Mouse (Mus musculus): Measurements from ENCODE around the gene Slc25a26. TPM values are rescaled to one million over a fixed set of nuclear protein-coding genes. Genes with fewer than 3 reads are reported as not detected.

Gene Slc25a26
- polyA plus RNA-seq, 1 experiment from 2014 or later: 7.3 TPM

DNA sequence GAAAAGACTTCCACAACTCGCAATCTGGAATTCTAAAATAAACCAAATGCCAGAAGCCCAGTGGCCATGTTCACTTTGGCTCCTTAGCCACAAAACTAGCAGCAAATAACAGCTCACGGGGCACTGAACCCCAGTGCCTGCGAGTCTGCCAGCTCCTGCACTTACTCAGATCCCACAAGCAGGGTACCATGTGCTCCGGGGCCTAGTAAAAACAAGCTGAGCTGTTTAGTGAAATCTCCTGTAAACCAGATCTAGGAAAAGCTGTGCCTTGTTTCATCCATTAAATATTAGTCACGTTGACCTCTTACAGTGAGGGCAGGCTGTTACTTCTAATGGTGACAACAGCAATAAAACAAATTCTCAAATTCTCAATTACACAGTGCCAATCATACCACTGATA lies 118.5 kb downstream of the Slc25a26 start:
- no peaks in the 10 kb centered on the region for H3K9me3 ChIP-seq (ENCODE audit: control insufficient read depth, low read length)
- H3K27ac ChIP-seq (ENCODE audit: low read depth): no peak overlapping the region
- no peak overlapping the region for H3K4me3 ChIP-seq (ENCODE audit: low read depth, low read length)
- H3K4me2 ChIP-seq (ENCODE audit: low read length): no peak overlapping the region
- WGBS: 77% methylated on average over 5 of the region's 5 CpGs
- no peak overlapping the region for H3K9ac ChIP-seq (ENCODE audit: low read length)
- ATAC-seq (replicated peaks; ENCODE audit: low FRiP score, low TSS enrichment, low read depth) (no peak), DNase-seq (ENCODE audit: low spot score) (no peak)
- H3K36me3 ChIP-seq (ENCODE audit: control insufficient read depth, insufficient read depth, low read length): peaks cover 94% of the 10 kb centered on the region
- H3K27me3 ChIP-seq (replicated peaks; ENCODE audit: control insufficient read depth, insufficient read depth, low read length): no peaks in the 10 kb centered on the region
- H3K4me1 ChIP-seq (replicated peaks; ENCODE audit: control insufficient read depth, insufficient read depth, low read length): no peaks in the 10 kb centered on the region

GRCm38 (mm10) chr6:94620287-94620686 lies 120.2 kb downstream of the Slc25a26 start:
- DNase-seq (ENCODE audit: low spot score) (no peak), ATAC-seq (replicated peaks; ENCODE audit: low FRiP score, low TSS enrichment, low read depth) (no peak)
- Histone ChIP-seq H3K4me2 (ENCODE audit: low read length) (no peak overlapping the region), H3K27me3 (replicated peaks; ENCODE audit: control insufficient read depth, insufficient read depth, low read length) (no peaks in the 10 kb centered on the region), H3K4me1 (replicated peaks; ENCODE audit: control insufficient read depth, insufficient read depth, low read length) (no peaks in the 10 kb centered on the region), H3K9ac (ENCODE audit: low read length) (no peak overlapping the region), H3K27ac (ENCODE audit: low read depth) (no peak overlapping the region), H3K4me3 (ENCODE audit: low read depth, low read length) (no peak overlapping the region), H3K9me3 (ENCODE audit: control insufficient read depth, low read length) (no peaks in the 10 kb centered on the region), H3K36me3 (ENCODE audit: control insufficient read depth, insufficient read depth, low read length) (peaks cover 92% of the 10 kb centered on the region)
- 84% methylated on average over 6 of the region's 6 CpGs for WGBS

DNA sequence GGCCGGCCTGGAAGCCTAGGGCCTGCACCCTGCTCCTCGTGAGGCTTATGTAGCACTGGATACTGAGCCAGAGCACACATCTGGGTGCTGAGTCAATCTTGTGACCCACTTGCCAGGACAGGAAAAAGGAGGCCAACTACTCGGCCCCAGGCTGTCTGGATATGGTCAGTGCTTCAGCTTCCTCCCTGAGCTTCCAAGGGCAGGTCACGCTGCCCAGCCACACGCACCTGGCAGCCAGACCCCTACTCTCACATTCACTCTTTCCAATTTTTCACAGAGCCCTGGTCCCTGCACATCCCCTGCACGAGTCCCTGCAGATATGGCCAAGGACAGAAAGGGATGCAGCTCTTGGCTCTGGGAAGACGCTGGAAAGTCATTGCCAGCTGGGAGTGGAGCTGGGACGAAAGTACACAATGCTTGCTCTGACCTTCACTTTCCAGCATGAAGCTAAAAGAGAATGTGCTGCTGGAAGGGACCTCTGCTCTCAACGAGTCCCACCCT lies 120.7 kb downstream of the Slc25a26 start:
- no peak overlapping the region for H3K4me2 ChIP-seq (ENCODE audit: low read length)
- H3K4me1 ChIP-seq (replicated peaks; ENCODE audit: control insufficient read depth, insufficient read depth, low read length): no peaks in the 10 kb centered on the region
- H3K9me3 ChIP-seq (ENCODE audit: control insufficient read depth, low read length): no peaks in the 10 kb centered on the region
- H3K27me3 ChIP-seq (replicated peaks; ENCODE audit: control insufficient read depth, insufficient read depth, low read length): no peaks in the 10 kb centered on the region
- no peak overlapping the region for H3K27ac ChIP-seq (ENCODE audit: low read depth)
- no peak overlapping the region for H3K4me3 ChIP-seq (ENCODE audit: low read depth, low read length)
- WGBS: 80% methylated on average over 9 of the region's 9 CpGs
- no peak for ATAC-seq (replicated peaks; ENCODE audit: low FRiP score, low TSS enrichment, low read depth)
- DNase-seq (ENCODE audit: low spot score): no peak
- H3K9ac ChIP-seq (ENCODE audit: low read length): no peak overlapping the region
- peaks cover 92% of the 10 kb centered on the region for H3K36me3 ChIP-seq (ENCODE audit: control insufficient read depth, insufficient read depth, low read length)

DNA sequence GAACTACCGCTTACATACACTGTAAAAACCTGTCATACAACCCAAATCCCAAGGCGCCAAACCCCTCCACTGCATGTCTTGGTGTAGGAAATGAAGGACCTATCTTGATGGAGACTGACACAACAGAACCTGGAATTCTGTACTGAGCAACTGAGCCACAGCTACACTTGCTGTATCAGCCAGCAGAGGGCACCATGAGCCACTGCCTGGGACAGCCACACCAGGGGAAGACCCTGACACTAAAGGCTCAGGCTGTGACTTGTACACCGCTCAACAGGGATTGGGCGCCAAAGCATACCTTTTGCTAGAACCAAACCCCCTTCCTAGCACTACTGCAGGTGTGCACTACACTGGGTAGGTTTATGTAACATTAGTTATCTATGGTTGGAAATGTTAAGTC lies 122.9 kb downstream of the Slc25a26 start:
- WGBS: 86% methylated on average over 4 of the region's 4 CpGs

DNA sequence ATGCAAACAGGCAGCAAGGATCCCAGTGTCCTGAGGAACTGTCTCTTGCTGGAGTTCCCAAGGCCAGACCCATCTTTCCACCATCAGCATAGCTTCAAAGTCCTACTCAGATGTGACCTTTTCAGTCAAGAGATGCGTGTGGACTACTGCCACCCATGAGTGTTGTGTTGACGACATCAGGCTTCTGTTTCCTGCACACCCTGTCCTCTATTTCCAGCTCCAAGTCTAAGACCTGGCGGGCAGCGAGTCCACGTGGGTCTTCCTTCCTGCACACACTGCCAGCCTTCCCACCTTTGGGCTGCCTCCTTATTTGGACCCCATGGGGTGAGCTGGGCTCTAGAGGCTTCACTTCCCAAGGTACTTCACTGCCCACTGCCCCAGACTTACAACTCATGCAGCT lies 124.4 kb downstream of the Slc25a26 start:
- 87% methylated on average over 5 of the region's 5 CpGs for WGBS
- Histone ChIP-seq H3K9me3 (ENCODE audit: control insufficient read depth, low read length) (no peaks in the 10 kb centered on the region), H3K4me2 (ENCODE audit: low read length) (no peak overlapping the region), H3K9ac (ENCODE audit: low read length) (no peak overlapping the region), H3K36me3 (ENCODE audit: control insufficient read depth, insufficient read depth, low read length) (peaks cover 86% of the 10 kb centered on the region), H3K27ac (ENCODE audit: low read depth) (no peak overlapping the region), H3K4me1 (replicated peaks; ENCODE audit: control insufficient read depth, insufficient read depth, low read length) (peaks cover 7% of the 10 kb centered on the region), H3K4me3 (ENCODE audit: low read depth, low read length) (no peak overlapping the region), H3K27me3 (replicated peaks; ENCODE audit: control insufficient read depth, insufficient read depth, low read length) (no peaks in the 10 kb centered on the region)
- ATAC-seq (replicated peaks; ENCODE audit: low FRiP score, low TSS enrichment, low read depth) (no peak), DNase-seq (ENCODE audit: low spot score) (no peak)

More for the DNA sequence above, 122.9 kb downstream of the Slc25a26 start:
- peak; percentile 61; the same call in 1 of the 2 replicates for ATAC-seq (replicated peaks; ENCODE audit: low FRiP score, low TSS enrichment, low read depth)
- Histone ChIP-seq H3K4me2 (ENCODE audit: low read length) (no peak overlapping the region), H3K9me3 (ENCODE audit: control insufficient read depth, low read length) (no peaks in the 10 kb centered on the region), H3K27me3 (replicated peaks; ENCODE audit: control insufficient read depth, insufficient read depth, low read length) (no peaks in the 10 kb centered on the region), H3K9ac (ENCODE audit: low read length) (no peak overlapping the region), H3K4me3 (ENCODE audit: low read depth, low read length) (no peak overlapping the region), H3K36me3 (ENCODE audit: control insufficient read depth, insufficient read depth, low read length) (peaks cover 90% of the 10 kb centered on the region), H3K27ac (ENCODE audit: low read depth) (no peak overlapping the region), H3K4me1 (replicated peaks; ENCODE audit: control insufficient read depth, insufficient read depth, low read length) (peaks cover 3% of the 10 kb centered on the region; the same call in 1 of the 2 replicates)
- DNase-seq (ENCODE audit: low spot score): peak; percentile 78

DNA sequence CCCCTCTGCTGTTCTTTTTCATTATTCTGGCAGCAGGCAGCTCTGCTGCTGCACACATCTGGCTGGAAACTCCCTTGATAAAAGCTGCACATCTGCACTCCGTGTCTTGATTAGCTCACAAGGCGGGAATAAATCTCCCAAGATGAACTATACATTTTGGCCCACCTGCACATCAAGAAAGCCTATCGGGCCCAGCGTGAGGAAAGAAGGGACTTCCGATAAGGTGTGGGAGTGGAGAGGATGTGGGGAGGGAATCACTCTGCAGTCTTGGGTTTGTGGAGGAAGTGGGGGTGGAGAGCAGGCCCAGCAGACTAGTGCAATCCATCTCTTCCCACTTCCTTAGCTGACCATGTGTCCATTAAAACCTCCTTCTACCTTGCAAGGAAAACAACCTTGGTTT lies 125.8 kb downstream of the Slc25a26 start:
- DNase-seq (ENCODE audit: low spot score): no peak
- Histone ChIP-seq H3K27me3 (replicated peaks; ENCODE audit: control insufficient read depth, insufficient read depth, low read length) (no peaks in the 10 kb centered on the region), H3K9ac (ENCODE audit: low read length) (no peak overlapping the region), H3K4me2 (ENCODE audit: low read length) (no peak overlapping the region), H3K9me3 (ENCODE audit: control insufficient read depth, low read length) (no peaks in the 10 kb centered on the region), H3K4me3 (ENCODE audit: low read depth, low read length) (no peak overlapping the region), H3K27ac (ENCODE audit: low read depth) (no peak overlapping the region), H3K36me3 (ENCODE audit: control insufficient read depth, insufficient read depth, low read length) (peaks cover 73% of the 10 kb centered on the region), H3K4me1 (replicated peaks; ENCODE audit: control insufficient read depth, insufficient read depth, low read length) (peaks cover 12% of the 10 kb centered on the region)
- no peak for ATAC-seq (replicated peaks; ENCODE audit: low FRiP score, low TSS enrichment, low read depth)
- 56% methylated on average over 5 of the region's 5 CpGs for WGBS

DNA sequence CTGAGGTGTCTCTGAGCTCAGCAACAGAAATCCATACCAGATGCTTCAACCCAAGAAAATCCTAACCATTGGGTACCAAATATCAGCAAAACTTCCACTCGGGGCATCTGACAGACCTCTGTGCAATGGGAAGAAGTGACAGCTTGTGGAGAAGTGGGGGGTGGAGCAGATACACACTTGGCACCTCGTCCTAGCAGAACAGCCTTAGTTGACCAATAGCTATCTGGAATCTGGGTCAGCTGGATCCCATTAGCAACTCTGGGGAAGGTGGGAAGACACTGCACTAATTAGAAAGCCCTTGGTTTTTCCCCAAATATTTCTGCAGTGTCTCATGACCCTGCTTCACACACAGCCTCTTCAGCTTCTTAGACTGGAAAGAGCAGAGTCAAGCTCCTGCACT lies 126.7 kb downstream of the Slc25a26 start:
- Histone ChIP-seq H3K36me3 (ENCODE audit: control insufficient read depth, insufficient read depth, low read length) (peaks cover 64% of the 10 kb centered on the region), H3K4me3 (ENCODE audit: low read depth, low read length) (no peak overlapping the region), H3K4me2 (ENCODE audit: low read length) (no peak overlapping the region), H3K4me1 (replicated peaks; ENCODE audit: control insufficient read depth, insufficient read depth, low read length) (peaks cover 20% of the 10 kb centered on the region), H3K9me3 (ENCODE audit: control insufficient read depth, low read length) (no peaks in the 10 kb centered on the region), H3K27me3 (replicated peaks; ENCODE audit: control insufficient read depth, insufficient read depth, low read length) (no peaks in the 10 kb centered on the region), H3K9ac (ENCODE audit: low read length) (no peak overlapping the region), H3K27ac (ENCODE audit: low read depth) (no peak overlapping the region)
- WGBS: 61% methylated on average over 2 of the region's 2 CpGs
- ATAC-seq (replicated peaks; ENCODE audit: low FRiP score, low TSS enrichment, low read depth) (no peak), DNase-seq (ENCODE audit: low spot score) (no peak)

GRCm38 (mm10) chr6:94627714-94628595 lies 127.8 kb downstream of the Slc25a26 start:
- Histone ChIP-seq H3K4me1 (replicated peaks; ENCODE audit: control insufficient read depth, insufficient read depth, low read length) (peaks cover 27% of the 10 kb centered on the region), H3K9ac (ENCODE audit: low read length) (no peak overlapping the region), H3K9me3 (ENCODE audit: control insufficient read depth, low read length) (no peaks in the 10 kb centered on the region), H3K27me3 (replicated peaks; ENCODE audit: control insufficient read depth, insufficient read depth, low read length) (no peaks in the 10 kb centered on the region), H3K4me2 (ENCODE audit: low read length) (no peak overlapping the region), H3K27ac (ENCODE audit: low read depth) (no peak overlapping the region), H3K4me3 (ENCODE audit: low read depth, low read length) (no peak overlapping the region), H3K36me3 (ENCODE audit: control insufficient read depth, insufficient read depth, low read length) (peaks cover 52% of the 10 kb centered on the region)
- WGBS: 38% methylated on average over 15 of the region's 15 CpGs
- DNase-seq (ENCODE audit: low spot score): no peak
- no peak for ATAC-seq (replicated peaks; ENCODE audit: low FRiP score, low TSS enrichment, low read depth)

GRCm38 (mm10) chr6:94628787-94629186 lies 128.7 kb downstream of the Slc25a26 start:
- Histone ChIP-seq H3K27ac (ENCODE audit: low read depth) (no peak overlapping the region), H3K4me2 (ENCODE audit: low read length) (no peak overlapping the region), H3K27me3 (replicated peaks; ENCODE audit: control insufficient read depth, insufficient read depth, low read length) (no peaks in the 10 kb centered on the region), H3K9ac (ENCODE audit: low read length) (no peak overlapping the region), H3K36me3 (ENCODE audit: control insufficient read depth, insufficient read depth, low read length) (peaks cover 44% of the 10 kb centered on the region), H3K4me1 (replicated peaks; ENCODE audit: control insufficient read depth, insufficient read depth, low read length) (peaks cover 27% of the 10 kb centered on the region), H3K4me3 (ENCODE audit: low read depth, low read length) (no peak overlapping the region), H3K9me3 (ENCODE audit: control insufficient read depth, low read length) (no peaks in the 10 kb centered on the region)
- DNase-seq (ENCODE audit: low spot score) (no peak), ATAC-seq (replicated peaks; ENCODE audit: low FRiP score, low TSS enrichment, low read depth) (no peak)
- WGBS: 67% methylated on average over 6 of the region's 6 CpGs

Measured in intestine, embryonic 14.5 days (tissue).